Mouse (Mus musculus): ENCODE measurements around the gene Vapb. TPM values are rescaled to one million over a fixed set of nuclear protein-coding genes. Genes with fewer than 3 reads are reported as not detected.
"Not testable (repeated sequence)": the region's sequence is repeated elsewhere in the genome, so short reads cannot be mapped to it uniquely, and the experiment has no call there.

Gene Vapb
- 11.0 and 14.8 TPM in 2 replicates for polyA plus RNA-seq (2016; fragmentation: Nextera tagmentation; extraction: Ambion mirVana)

GRCm38 (mm10) chr2:173737222-173737989, at the start of gene Vapb:
Vapb (plus strand) TSS chr2:173737511.
- WGBS: under 1% methylated on average over 68 of the region's 70 CpGs
- peak within 1 kb of the TSS; percentile 64; the same call in 1 of the 2 replicates for H3K27ac ChIP-seq
- peaks cover 39% of the 10 kb centered on the region for H3K4me1 ChIP-seq (replicated peaks)
- peak; percentile 93 for ATAC-seq (ENCODE audit: insufficient number of reproducible peaks, insufficient read depth, low FRiP score, low TSS enrichment, low read depth)
- peaks cover 12% of the 10 kb centered on the region; the same call in 1 of the 2 replicates for H3K36me3 ChIP-seq
- H3K27me3 ChIP-seq: peaks cover 2% of the 10 kb centered on the region; the same call in 1 of the 2 replicates
- H3K4me2 ChIP-seq: peak within 1 kb of the TSS; percentile 79
- H3K4me3 ChIP-seq (replicated peaks): peak within 1 kb of the TSS; percentile 90
- peak within 1 kb of the TSS; percentile 86 for H3K9ac ChIP-seq (replicated peaks)
- no peaks in the 10 kb centered on the region for H3K9me3 ChIP-seq

- H3K36me3 ChIP-seq: peaks cover 46% of the 10 kb centered on the region
Measured at GRCm38 (mm10) chr2:173689835-173690234, 47.5 kb upstream of the Vapb start.

GRCm38 (mm10) chr2:173691748-173692147, 45.6 kb upstream of the Vapb start:
- peaks cover 17% of the 10 kb centered on the region for H3K4me1 ChIP-seq (replicated peaks)
- no peak overlapping the region for H3K9ac ChIP-seq (replicated peaks)
- no peaks in the 10 kb centered on the region for H3K9me3 ChIP-seq
- H3K4me3 ChIP-seq (replicated peaks): no peak overlapping the region
- no peak overlapping the region for H3K27ac ChIP-seq
- no peak for ATAC-seq (ENCODE audit: insufficient number of reproducible peaks, insufficient read depth, low FRiP score, low TSS enrichment, low read depth)
- no peak overlapping the region for H3K4me2 ChIP-seq
- 91% methylated on average over 6 of the region's 6 CpGs for WGBS
- H3K36me3 ChIP-seq: peaks cover 64% of the 10 kb centered on the region
- peaks cover 9% of the 10 kb centered on the region; the same call in 1 of the 2 replicates for H3K27me3 ChIP-seq

More at GRCm38 (mm10) chr2:173689835-173690234, 47.5 kb upstream of the Vapb start:
- ATAC-seq (ENCODE audit: insufficient number of reproducible peaks, insufficient read depth, low FRiP score, low TSS enrichment, low read depth): 0 out of 2 replicates have a peak, but pooled peaks have one; percentile 20
- H3K27ac ChIP-seq: no peak overlapping the region
- no peak overlapping the region for H3K4me2 ChIP-seq
- peaks cover 9% of the 10 kb centered on the region; the same call in 1 of the 2 replicates for H3K27me3 ChIP-seq
- no peak overlapping the region for H3K9ac ChIP-seq (replicated peaks)
- H3K4me1 ChIP-seq (replicated peaks): peaks cover 17% of the 10 kb centered on the region
- no peak overlapping the region for H3K4me3 ChIP-seq (replicated peaks)
- no peaks in the 10 kb centered on the region for H3K9me3 ChIP-seq

GRCm38 (mm10) chr2:173692693-173693092, 44.6 kb upstream of the Vapb start:
- H3K27ac ChIP-seq: no peak overlapping the region
- H3K27me3 ChIP-seq: peaks cover 9% of the 10 kb centered on the region; the same call in 1 of the 2 replicates
- H3K4me3 ChIP-seq (replicated peaks): no peak overlapping the region
- no peaks in the 10 kb centered on the region for H3K9me3 ChIP-seq
- no peak overlapping the region for H3K4me2 ChIP-seq
- no peak overlapping the region for H3K9ac ChIP-seq (replicated peaks)
- WGBS: 94% methylated on average over 2 of the region's 2 CpGs
- H3K36me3 ChIP-seq: peaks cover 74% of the 10 kb centered on the region
- no peak for ATAC-seq (ENCODE audit: insufficient number of reproducible peaks, insufficient read depth, low FRiP score, low TSS enrichment, low read depth)
- peaks cover 10% of the 10 kb centered on the region for H3K4me1 ChIP-seq (replicated peaks)

- 90% methylated on average over 3 of the region's 3 CpGs for WGBS
- Histone ChIP-seq H3K4me3 (replicated peaks) (no peak overlapping the region), H3K36me3 (peaks cover 73% of the 10 kb centered on the region), H3K9ac (replicated peaks) (no peak overlapping the region), H3K4me1 (replicated peaks) (peaks cover 26% of the 10 kb centered on the region), H3K27ac (no peak overlapping the region), H3K9me3 (no peaks in the 10 kb centered on the region), H3K27me3 (no peaks in the 10 kb centered on the region), H3K4me2 (no peak overlapping the region)
- no peak for ATAC-seq (ENCODE audit: insufficient number of reproducible peaks, insufficient read depth, low FRiP score, low TSS enrichment, low read depth)
Measured at GRCm38 (mm10) chr2:173698850-173699249, 38.5 kb upstream of the Vapb start.

- Histone ChIP-seq H3K9ac (replicated peaks) (no peak overlapping the region), H3K4me1 (replicated peaks) (peaks cover 26% of the 10 kb centered on the region), H3K27me3 (no peaks in the 10 kb centered on the region), H3K9me3 (no peaks in the 10 kb centered on the region), H3K4me3 (replicated peaks) (no peak overlapping the region), H3K27ac (peak overlapping the region; percentile 82), H3K36me3 (peaks cover 62% of the 10 kb centered on the region), H3K4me2 (peak overlapping the region; percentile 8; the same call in 1 of the 2 replicates)
- ATAC-seq (ENCODE audit: insufficient number of reproducible peaks, insufficient read depth, low FRiP score, low TSS enrichment, low read depth): peak; percentile 70
- WGBS: 29% methylated on average over 16 of the region's 16 CpGs
Measured at GRCm38 (mm10) chr2:173702096-173702866, 35.0 kb upstream of the Vapb start.

GRCm38 (mm10) chr2:173702867-173703237, 34.5 kb upstream of the Vapb start:
- Histone ChIP-seq H3K4me1 (replicated peaks) (peaks cover 26% of the 10 kb centered on the region), H3K4me3 (replicated peaks) (no peak overlapping the region), H3K4me2 (no peak overlapping the region), H3K36me3 (peaks cover 60% of the 10 kb centered on the region), H3K27ac (peak overlapping the region; percentile 82), H3K9ac (replicated peaks) (no peak overlapping the region), H3K27me3 (no peaks in the 10 kb centered on the region), H3K9me3 (no peaks in the 10 kb centered on the region)
- ATAC-seq (ENCODE audit: insufficient number of reproducible peaks, insufficient read depth, low FRiP score, low TSS enrichment, low read depth): no peak
- 57% methylated on average over 12 of the region's 12 CpGs for WGBS

- no peaks in the 10 kb centered on the region for H3K9me3 ChIP-seq
- H3K27ac ChIP-seq: no peak overlapping the region
- H3K4me3 ChIP-seq (replicated peaks): no peak overlapping the region
- ATAC-seq (ENCODE audit: insufficient number of reproducible peaks, insufficient read depth, low FRiP score, low TSS enrichment, low read depth): no peak
- H3K27me3 ChIP-seq: no peaks in the 10 kb centered on the region
- 73% methylated on average over 15 of the region's 15 CpGs for WGBS
- H3K4me1 ChIP-seq (replicated peaks): peaks cover 50% of the 10 kb centered on the region
- H3K9ac ChIP-seq (replicated peaks): no peak overlapping the region
- no peak overlapping the region for H3K4me2 ChIP-seq
- peaks cover 37% of the 10 kb centered on the region for H3K36me3 ChIP-seq
Measured at GRCm38 (mm10) chr2:173705827-173706551, 31.3 kb upstream of the Vapb start.

GRCm38 (mm10) chr2:173707626-173708025, 29.7 kb upstream of the Vapb start:
- not testable (repeated sequence) for ATAC-seq (ENCODE audit: insufficient number of reproducible peaks, insufficient read depth, low FRiP score, low TSS enrichment, low read depth)

GRCm38 (mm10) chr2:173710193-173710592, 27.1 kb upstream of the Vapb start:
- no peak overlapping the region for H3K4me3 ChIP-seq (replicated peaks)
- no peak overlapping the region for H3K4me2 ChIP-seq
- no peak overlapping the region for H3K9ac ChIP-seq (replicated peaks)
- peaks cover 43% of the 10 kb centered on the region for H3K4me1 ChIP-seq (replicated peaks)
- WGBS: 52% methylated on average over 6 of the region's 6 CpGs
- no peaks in the 10 kb centered on the region for H3K9me3 ChIP-seq
- no peaks in the 10 kb centered on the region for H3K27me3 ChIP-seq
- ATAC-seq (ENCODE audit: insufficient number of reproducible peaks, insufficient read depth, low FRiP score, low TSS enrichment, low read depth): no peak
- 0 out of 2 replicates have a peak overlapping the region, but pooled peaks have one; percentile 4 for H3K27ac ChIP-seq
- peaks cover 17% of the 10 kb centered on the region; the same call in 1 of the 2 replicates for H3K36me3 ChIP-seq

More at GRCm38 (mm10) chr2:173707626-173708025, 29.7 kb upstream of the Vapb start:
- H3K27me3 ChIP-seq; H3K9me3 ChIP-seq; H3K9ac ChIP-seq (replicated peaks); H3K27ac ChIP-seq; H3K4me2 ChIP-seq; H3K4me3 ChIP-seq (replicated peaks): not testable (repeated sequence)
- Histone ChIP-seq H3K36me3 (peaks cover 30% of the 10 kb centered on the region), H3K4me1 (replicated peaks) (peaks cover 43% of the 10 kb centered on the region)

Data from limb, embryonic 12.5 days (tissue).